In genomic region chr13:14522128-14522905, GRCm38 (mm10) we compare ENCODE assay signal across 9 mouse cellular contexts. TPM values are rescaled to one million over a fixed set of nuclear protein-coding genes. Genes with fewer than 3 reads are reported as not detected.
DNase-seq lines count a peak whose midpoint lies in the region; ATAC-seq lines count a peak whose summit lies in the region.
"Had no signal": no experiment of that assay in that cellular context is flagged by ENCODE, and none has a peak within 500 bp of the region (broad histone marks: within the 10 kb centered on the region; RNA-seq: fewer than 3 reads in every experiment).

No protein-coding gene starts in this region.

- peak overlapping the region; percentile 51 for H3K4me3 ChIP-seq in kidney, embryonic 15.5 days (replicated peaks)
- peak overlapping the region; percentile 54 for H3K4me3 ChIP-seq in stomach, embryonic 16.5 days (replicated peaks; ENCODE audit: low read length)

- no peaks in the 10 kb centered on the region for H3K9me3 ChIP-seq in kidney, embryonic 15.5 days (replicated peaks)
- H3K9me3 ChIP-seq in stomach, embryonic 16.5 days (replicated peaks; ENCODE audit: control insufficient read depth, low read length) = no peaks in the 10 kb centered on the region

- H3K27me3 ChIP-seq in kidney, embryonic 15.5 days = peaks cover 43% of the 10 kb centered on the region
- H3K27me3 ChIP-seq in stomach, embryonic 16.5 days (ENCODE audit: control insufficient read depth, insufficient read depth, low read length) = peaks cover 11% of the 10 kb centered on the region; the same call in 1 of the 2 replicates

- H3K4me1 ChIP-seq in kidney, embryonic 15.5 days = peaks cover 13% of the 10 kb centered on the region
- peaks cover 11% of the 10 kb centered on the region; the same call in 1 of the 2 replicates for H3K4me1 ChIP-seq in stomach, embryonic 16.5 days (ENCODE audit: control insufficient read depth, insufficient read depth, low read length)

- no peak for DNase-seq in kidney, postnatal 25 days
- DNase-seq in cerebellum, postnatal 25 days = peak; percentile 57 to 63
- DNase-seq in frontal cortex, postnatal 36 days (ENCODE audit: low spot score in 2 of 2) = peak; percentile 64 to 66
- peak; percentile 60 to 65 for DNase-seq in layer of hippocampus, postnatal 14 days (ENCODE audit: low spot score in 2 of 2)
- DNase-seq in thymus, postnatal 10 days (ENCODE audit: low spot score in 2 of 2) = no peak

- WGBS in kidney, embryonic 15.5 days = 3% methylated on average over 38 of the region's 38 CpGs
- WGBS in stomach, embryonic 16.5 days = 1% methylated on average over 38 of the region's 38 CpGs

- ATAC-seq in kidney, embryonic 15.5 days (replicated peaks; ENCODE audit: low FRiP score) = peak; percentile 89
- 0 out of 2 replicates have a peak, but pooled peaks have one; percentile 34 for ATAC-seq in megakaryocyte-erythroid progenitor cell, adult 5-6 weeks (replicated peaks; ENCODE audit: low FRiP score, low TSS enrichment, poor library complexity, severe bottlenecking)
- peak; percentile 74 for ATAC-seq in stomach, embryonic 16.5 days (ENCODE audit: insufficient read depth, low FRiP score)
- ATAC-seq: Patski had no signal

- peak overlapping the region; percentile 93 for H3K4me2 ChIP-seq in kidney, embryonic 15.5 days
- peak overlapping the region; percentile 88 for H3K4me2 ChIP-seq in stomach, embryonic 16.5 days (ENCODE audit: low read depth, low read length)

- no peak overlapping the region for H3K27ac ChIP-seq in kidney, embryonic 15.5 days
- no peak overlapping the region for H3K27ac ChIP-seq in stomach, embryonic 16.5 days (ENCODE audit: low read length)

- H3K36me3 ChIP-seq in kidney, embryonic 15.5 days = no peaks in the 10 kb centered on the region
- no peaks in the 10 kb centered on the region for H3K36me3 ChIP-seq in stomach, embryonic 16.5 days (ENCODE audit: control insufficient read depth, insufficient read depth, low read length)

- 0 out of 2 replicates have a peak overlapping the region, but pooled peaks have one; percentile 33 for H3K9ac ChIP-seq in kidney, embryonic 15.5 days
- H3K9ac ChIP-seq in stomach, embryonic 16.5 days (ENCODE audit: low read length) = peak overlapping the region; percentile 41; the same call in 1 of the 2 replicates

RNA-seq across cellular contexts. Expression of gene Hecw1, which starts 0.7 kb away (rescaled TPM):
- 0.17 and 0.44 TPM in 2 replicates for polyA plus RNA-seq in kidney, embryonic 15.5 days (2015; fragmentation: Nextera tagmentation; extraction: Ambion mirVana)
- 10 to 100 TPM; 83.0 to 97.8 TPM for total RNA-seq in layer of hippocampus, postnatal 14 days (2021)
- not detected in 2 replicates for total RNA-seq in megakaryocyte-erythroid progenitor cell, adult 5-6 weeks (2014; fragmentation: Nextera tagmentation)
- not detected in 2 replicates for total RNA-seq in megakaryocyte-erythroid progenitor cell, adult 5-6 weeks (2017)
- polyA plus RNA-seq in stomach, embryonic 16.5 days (2015; fragmentation: Nextera tagmentation; extraction: Ambion mirVana) = 1.0 and 1.3 TPM in 2 replicates
- polyA plus RNA-seq: Patski had no signal

Comparison
In these comparisons a context has a peak if more than half of its experiments do, and no peak if none do; other contexts are left out.
1. ATAC-seq: peak in every context shown above with its lines; median percentile 89 in kidney, embryonic 15.5 days; 74 in stomach, embryonic 16.5 days; 34 in megakaryocyte-erythroid progenitor cell, adult 5-6 weeks.
2. DNase-seq: peak in cerebellum, postnatal 25 days (2 of 2), frontal cortex, postnatal 36 days (2 of 2) and layer of hippocampus, postnatal 14 days (2 of 2); none in kidney, postnatal 25 days (0 of 2) and thymus, postnatal 10 days (0 of 2).
3. RNA of gene Hecw1, which starts 0.7 kb away (total RNA-seq): 83.0 to 97.8 TPM in layer of hippocampus, postnatal 14 days; not detected in megakaryocyte-erythroid progenitor cell, adult 5-6 weeks; every median in the first group is over 10 times any median in the second.